Mouse (Mus musculus) MEL (cell line): Measurements from ENCODE around the gene Atp6v0b.

Experiments used
- BHLHE40 ChIP-seq: IDR thresholded peaks from 2 replicates; pipeline ENCODE4 v1.6.1; 2012; ENCODE audit warnings: low read depth, mild to moderate bottlenecking, inconsistent platforms, low read length, improper control_type of control experiment, borderline replicate concordance
- CHD2 ChIP-seq: IDR thresholded peaks from 2 replicates; pipeline ENCODE4 v1.6.1; 2011; ENCODE audit warnings: low read length, improper control_type of control experiment
- CTCF ChIP-seq, 3 experiments: IDR thresholded peaks in 2 of 3; conservative IDR thresholded peaks in 1 of 3; 2 replicates each; pipeline ENCODE4 v1.5.1; 2011 to 2012; ENCODE audit warnings: low read length in 3 of 3, low read depth in 2 of 3, mild to moderate bottlenecking in 2 of 3, improper control_type of control experiment in 1 of 3, inconsistent platforms in 1 of 3, mixed read lengths in 1 of 3, moderate library complexity in 1 of 3; ENCODE audit not compliant: control insufficient read depth in 1 of 3, insufficient read depth in 1 of 3, poor library complexity in 1 of 3, severe bottlenecking in 1 of 3
- EP300 ChIP-seq, 2 experiments: IDR thresholded peaks; 2 replicates each; pipeline ENCODE4 v1.6.1; 2011; ENCODE audit warnings: improper control_type of control experiment in 2 of 2, low read length in 2 of 2, low read depth in 1 of 2, mild to moderate bottlenecking in 1 of 2
- ETS1 ChIP-seq: IDR thresholded peaks from 2 replicates; pipeline ENCODE4 v1.6.1; 2012; ENCODE audit warnings: low read depth, mild to moderate bottlenecking, inconsistent platforms, low read length, improper control_type of control experiment, moderate library complexity
- JUND ChIP-seq: IDR thresholded peaks from 2 replicates; pipeline ENCODE4 v1.6.1; 2011; ENCODE audit warnings: low read depth, mild to moderate bottlenecking, improper control_type of control experiment, low read length
- KAT2A ChIP-seq: conservative IDR thresholded peaks from 2 replicates; pipeline ENCODE4 v1.6.1; 2012; ENCODE audit warnings: low read depth, low read length, improper control_type of control experiment, inconsistent platforms
- MAZ ChIP-seq: IDR thresholded peaks from 2 replicates; pipeline ENCODE4 v1.6.1; 2012; ENCODE audit warnings: low read depth, mild to moderate bottlenecking, inconsistent platforms, low read length, improper control_type of control experiment
- MYC ChIP-seq: IDR thresholded peaks from 2 replicates; pipeline ENCODE4 v1.6.1; 2011; ENCODE audit warnings: low read depth, mild to moderate bottlenecking, low read length, improper control_type of control experiment, moderate library complexity
- POLR2A ChIP-seq, 2 experiments: IDR thresholded peaks; 2 replicates each; pipeline ENCODE4 v1.6.1; 2011 to 2012; ENCODE audit warnings: low read length in 2 of 2, mild to moderate bottlenecking in 2 of 2, control low read depth in 1 of 2, improper control_type of control experiment in 1 of 2, low read depth in 1 of 2, moderate library complexity in 1 of 2; ENCODE audit not compliant: control insufficient read depth in 1 of 2, insufficient read depth in 1 of 2, poor library complexity in 1 of 2
- RAD21 ChIP-seq: IDR thresholded peaks from 2 replicates; pipeline ENCODE4 v1.6.1; 2011; ENCODE audit warnings: mild to moderate bottlenecking, low read depth, low read length, improper control_type of control experiment
- USF1 ChIP-seq: IDR thresholded peaks from 2 replicates; pipeline ENCODE4 v1.6.1; 2014; ENCODE audit warnings: low read depth, mild to moderate bottlenecking, inconsistent platforms, low read length, improper control_type of control experiment, moderate library complexity
- USF2 ChIP-seq, 2 experiments: IDR thresholded peaks; 2 replicates each; pipeline ENCODE4 v1.6.1; 2011 to 2012; ENCODE audit warnings: improper control_type of control experiment in 2 of 2, low read length in 2 of 2, borderline replicate concordance in 1 of 2, inconsistent platforms in 1 of 2, low read depth in 1 of 2, mild to moderate bottlenecking in 1 of 2; ENCODE audit not compliant: insufficient read depth in 1 of 2
- ZMIZ1 ChIP-seq: IDR thresholded peaks from 2 replicates; pipeline ENCODE4 v1.6.1; 2012; ENCODE audit warnings: low read depth, mild to moderate bottlenecking, inconsistent platforms, low read length, improper control_type of control experiment, moderate library complexity

DNA sequence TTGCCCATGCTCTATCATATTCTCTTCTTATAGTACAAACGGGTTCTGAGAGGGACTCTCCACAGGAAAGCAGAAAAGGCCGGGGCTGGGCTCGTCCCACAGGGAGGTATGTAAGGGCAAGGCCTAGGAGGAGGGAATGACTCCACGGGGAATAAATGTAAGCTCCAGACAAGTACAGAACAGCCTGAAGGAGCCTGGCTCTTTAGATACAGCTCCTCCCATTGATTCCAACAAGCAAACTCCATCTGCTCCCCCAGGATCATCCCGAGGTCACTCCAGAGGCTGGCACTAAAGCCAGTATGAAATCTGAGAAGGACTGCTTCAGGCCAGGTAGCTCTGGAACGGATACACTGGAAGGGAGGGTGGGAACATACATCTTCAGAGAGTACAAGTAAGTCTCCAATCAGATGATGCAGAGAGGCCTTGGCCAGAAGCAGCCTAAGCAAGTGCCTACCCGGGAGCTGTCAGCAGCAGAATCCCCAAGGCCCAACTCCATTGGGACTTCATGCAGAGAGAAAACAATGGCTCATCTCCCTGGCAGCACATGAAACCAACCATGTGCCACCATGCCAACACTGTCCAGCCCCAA lies 25.6 kb upstream of the Atp6v0b start:
- no peak for TF ChIP-seq ZMIZ1
- no peak for TF ChIP-seq BHLHE40
- TF ChIP-seq CTCF (IDR thresholded peaks at IDR 0.05 in 2 of 3, conservative IDR thresholded peaks at IDR 0.05 in 1 of 3; ENCODE audit: control insufficient read depth in 1 of 3, insufficient read depth in 1 of 3, low read depth in 2 of 3, low read length in 3 of 3, poor library complexity in 1 of 3, severe bottlenecking in 1 of 3) = no peak
- no peak for TF ChIP-seq EP300 (IDR thresholded peaks at IDR 0.05; ENCODE audit: low read depth in 1 of 2, low read length in 2 of 2)
- no peak for TF ChIP-seq JUND
- TF ChIP-seq CHD2 = no peak
- no peak for TF ChIP-seq MYC
- TF ChIP-seq ETS1 = no peak
- no peak for TF ChIP-seq USF2 (IDR thresholded peaks at IDR 0.05; ENCODE audit: borderline replicate concordance in 1 of 2, insufficient read depth in 1 of 2, low read depth in 1 of 2, low read length in 2 of 2)
- TF ChIP-seq MAZ = no peak
- no peak for TF ChIP-seq POLR2A (IDR thresholded peaks at IDR 0.05; ENCODE audit: control insufficient read depth in 1 of 2, insufficient read depth in 1 of 2, low read depth in 1 of 2, low read length in 2 of 2, poor library complexity in 1 of 2)
- no peak for TF ChIP-seq KAT2A
- no peak for TF ChIP-seq USF1
- no peak for TF ChIP-seq RAD21
